Mouse (Mus musculus): Measurements from ENCODE around the gene Serpinh1.

GRCm38 (mm10) chr7:99340736-99341135 is 12.3 kb downstream of the Serpinh1 start:
- TF ChIP-seq CTCF (IDR thresholded peaks at IDR 0.05; ENCODE audit: low read depth) = no peak
- no peak for TF ChIP-seq EP300 (IDR thresholded peaks at IDR 0.05; ENCODE audit: low read depth)
